Mouse (Mus musculus) layer of hippocampus, adult 11-12 months (tissue): ENCODE measurements around the gene Anapc4.
A peak's percentile ranks its signal among the peaks of the same experiment; 100 is the strongest.

Source experiments
- DNase-seq: peaks from one replicate; pipeline ENCODE4 v3.0.0; 2022; ENCODE audit warnings: low spot score

Anapc4 gene

GRCm38 (mm10) chr5:52868918-52869703 is 35.3 kb downstream of the Anapc4 start:
- no peak for DNase-seq

DNA sequence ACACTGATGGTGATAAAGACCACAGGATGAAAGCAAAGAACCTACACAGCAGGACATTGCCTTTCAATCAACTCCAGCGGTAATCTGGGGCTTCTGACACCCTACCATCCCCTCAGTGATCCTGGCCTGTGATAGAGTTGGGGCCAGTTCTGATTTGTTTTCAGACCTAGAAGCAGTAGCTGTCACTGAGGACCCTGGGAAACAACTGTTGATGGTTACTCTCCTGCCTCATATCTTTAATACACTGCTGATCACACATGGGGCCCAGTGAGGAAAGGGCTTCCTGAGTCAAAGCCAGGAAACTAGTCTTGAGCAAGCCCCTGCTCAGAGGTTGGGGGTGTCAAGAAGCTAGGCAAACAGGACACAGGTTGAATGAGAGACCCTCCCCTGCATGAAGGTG is 37.6 kb downstream of the Anapc4 start:
- DNase-seq, result no peak

- DNase-seq, result no peak
Observed at GRCm38 (mm10) chr5:52871986-52872385, 38.2 kb downstream of the Anapc4 start.

GRCm38 (mm10) chr5:52878847-52879246 is 45.0 kb downstream of the Anapc4 start:
- DNase-seq, result peak; percentile 65

DNA sequence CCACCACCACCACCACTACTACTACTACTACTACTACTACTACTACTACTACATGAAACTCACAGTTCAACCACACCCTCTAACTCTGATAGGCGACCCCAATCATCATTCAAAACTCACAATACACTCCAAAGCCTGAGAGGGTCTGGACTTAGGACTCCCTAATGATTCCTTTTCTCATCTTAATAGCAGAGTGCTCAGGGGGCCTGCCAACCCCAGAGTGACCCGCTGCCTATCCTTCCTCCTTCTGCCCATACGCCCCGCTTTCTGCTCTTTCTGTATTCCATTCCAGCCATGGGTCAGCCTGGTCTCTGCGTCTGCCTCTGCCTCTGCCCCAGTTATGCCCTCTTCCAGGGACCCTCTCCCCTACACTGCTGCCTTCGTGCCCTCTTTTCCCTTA is 46.1 kb downstream of the Anapc4 start:
- DNase-seq, result no peak

- no peak for DNase-seq
Observed at GRCm38 (mm10) chr5:52882446-52882845, 48.6 kb downstream of the Anapc4 start.

DNA sequence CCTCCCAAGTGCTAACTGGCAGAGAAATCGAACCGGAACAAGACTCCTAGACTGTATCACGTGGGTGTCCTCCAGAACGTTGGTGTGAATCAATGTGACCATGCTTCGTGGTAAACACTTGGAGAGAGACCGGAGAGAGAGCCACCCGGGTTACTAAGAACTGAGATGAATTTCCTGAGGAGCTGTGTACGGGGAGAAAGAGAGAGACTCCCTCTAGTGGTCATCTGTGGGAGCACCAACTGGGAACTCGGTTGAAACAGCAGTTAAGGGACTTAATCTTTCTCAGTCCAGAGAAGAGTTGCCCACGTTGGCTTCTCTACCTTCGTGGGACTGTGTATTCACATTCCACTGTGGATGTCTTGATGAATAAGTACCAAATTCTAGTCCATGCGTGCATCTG is 53.3 kb downstream of the Anapc4 start:
- DNase-seq, result peak; percentile 65

DNA sequence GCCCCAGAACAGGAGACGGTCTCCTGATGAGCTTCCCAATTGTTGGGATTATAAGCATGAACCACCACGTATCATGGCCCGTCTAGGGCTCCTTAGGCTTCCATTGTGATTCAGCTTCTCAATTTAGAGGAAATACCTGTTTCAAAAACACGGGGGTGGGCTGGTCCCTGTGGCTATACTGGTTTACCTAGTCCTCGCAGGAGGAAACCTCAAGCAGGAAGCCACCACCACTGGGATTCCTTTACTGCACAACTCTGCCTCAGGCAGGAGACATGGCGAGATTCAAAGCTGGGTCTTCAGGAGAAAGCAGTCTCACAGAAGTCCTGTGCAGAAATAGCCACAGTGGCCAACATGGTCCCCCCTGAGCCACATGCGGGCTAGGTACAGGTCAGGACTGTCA is 56.1 kb downstream of the Anapc4 start:
- DNase-seq, result no peak

GRCm38 (mm10) chr5:52891949-52892835 is 58.4 kb downstream of the Anapc4 start:
- no peak for DNase-seq

GRCm38 (mm10) chr5:52893938-52894337 is 60.1 kb downstream of the Anapc4 start:
- no peak for DNase-seq

DNA sequence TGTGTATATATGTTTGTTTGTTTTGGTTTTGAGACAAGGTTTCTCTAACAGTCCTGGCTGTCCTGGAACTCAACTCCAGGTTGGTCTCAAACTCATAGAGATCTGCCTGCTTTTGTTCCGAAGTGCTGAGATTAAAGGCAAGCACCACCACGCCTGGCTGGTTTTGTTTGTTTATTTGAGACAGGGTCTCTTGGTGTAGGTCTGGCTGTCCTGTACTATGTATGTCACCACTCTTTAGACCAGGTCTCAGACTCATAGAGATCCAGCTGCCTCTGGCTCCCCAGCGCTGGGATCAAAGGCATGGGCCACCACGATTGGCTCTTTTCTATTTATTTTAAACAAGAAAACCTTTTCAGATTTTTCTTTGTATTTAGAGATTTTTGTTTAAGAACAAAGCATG is 70.4 kb downstream of the Anapc4 start:
- DNase-seq, result no peak

DNA sequence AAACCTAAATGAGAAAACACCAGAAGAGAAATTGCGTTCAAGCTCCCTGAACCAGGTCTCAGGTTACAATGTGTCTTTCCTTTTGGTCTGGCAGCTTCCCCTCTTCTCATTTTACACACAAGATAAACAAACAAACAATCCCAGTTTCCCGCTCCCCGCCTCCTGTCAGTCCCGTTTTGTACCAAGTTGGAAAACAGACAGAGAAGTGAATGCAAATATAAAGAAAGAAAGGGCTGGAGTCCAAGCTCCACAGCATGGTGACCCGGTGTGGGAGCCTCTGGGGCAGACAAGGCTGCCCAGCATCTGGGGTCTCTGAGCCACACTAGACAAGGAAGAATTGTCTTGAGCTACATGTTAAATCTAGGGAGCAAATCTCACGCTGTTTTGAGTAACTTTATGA is 70.9 kb downstream of the Anapc4 start:
- DNase-seq, result no peak

DNA sequence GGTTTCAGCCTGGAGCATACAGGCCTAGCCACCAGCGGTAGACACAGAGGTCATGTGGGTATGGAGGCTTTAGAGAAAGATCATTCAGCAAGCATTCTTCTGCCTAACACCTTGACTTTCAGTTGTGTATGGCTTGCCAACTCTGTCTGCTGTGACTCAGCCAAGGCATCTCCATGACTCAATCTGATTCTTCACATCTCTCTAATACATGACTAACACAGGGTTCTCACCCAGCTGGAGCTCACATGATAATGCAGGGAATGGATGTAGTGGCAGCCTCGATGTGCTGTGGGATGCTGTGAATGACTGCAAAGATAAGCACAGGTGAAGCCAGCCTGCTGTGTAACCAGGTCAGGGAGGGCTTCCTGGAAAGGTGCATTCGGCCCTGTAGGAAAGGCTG is 74.4 kb downstream of the Anapc4 start:
- no peak for DNase-seq

GRCm38 (mm10) chr5:52910159-52910591 is 76.4 kb downstream of the Anapc4 start:
- no peak for DNase-seq

DNA sequence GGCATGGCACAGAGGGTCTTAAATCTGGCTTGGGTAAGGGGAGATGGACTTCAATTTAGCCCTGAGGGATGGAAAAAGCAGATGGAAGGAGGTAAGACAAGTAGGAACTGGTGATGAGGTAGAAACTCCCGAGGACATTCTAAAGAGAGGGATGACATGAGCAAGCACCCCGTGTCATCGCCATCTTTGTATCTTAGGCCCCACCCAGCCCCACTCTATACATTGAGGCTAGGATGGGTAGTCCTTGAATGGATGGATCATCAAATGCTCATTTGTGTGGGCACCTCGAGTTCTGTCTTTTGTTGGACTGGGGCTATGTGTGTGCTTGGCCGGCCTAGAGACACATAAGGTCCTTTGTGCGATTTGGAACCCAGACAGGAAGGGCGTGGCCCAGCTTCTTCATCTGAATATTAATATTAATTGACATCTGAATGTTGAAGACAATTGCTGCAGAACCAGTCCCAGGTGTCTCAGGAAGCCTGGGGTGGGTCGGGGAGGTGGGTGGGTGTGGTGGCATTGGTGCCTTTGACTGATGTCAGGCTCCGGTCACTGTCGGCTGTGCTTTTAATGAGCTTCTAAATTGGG is 77.6 kb downstream of the Anapc4 start:
- DNase-seq, result no peak

DNA sequence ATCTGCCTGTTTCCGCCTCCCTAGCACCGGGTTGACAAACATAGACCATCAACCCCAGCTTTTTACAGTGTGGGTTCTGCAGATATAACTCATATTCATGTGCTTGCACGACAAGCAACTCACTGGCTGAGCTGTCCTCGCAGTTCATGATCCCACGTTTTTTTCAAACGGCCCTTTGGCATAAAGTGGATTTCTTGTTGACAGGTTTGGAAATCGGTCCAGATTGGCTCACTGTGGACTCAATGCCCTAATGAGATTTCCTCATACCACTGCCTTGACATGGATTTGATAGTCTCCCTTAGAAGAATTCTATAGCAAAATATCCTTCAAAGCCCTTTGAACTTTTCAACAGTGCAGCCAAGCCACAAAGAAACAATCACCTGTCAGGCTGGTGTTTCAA is 79.9 kb downstream of the Anapc4 start:
- DNase-seq, result no peak

DNA sequence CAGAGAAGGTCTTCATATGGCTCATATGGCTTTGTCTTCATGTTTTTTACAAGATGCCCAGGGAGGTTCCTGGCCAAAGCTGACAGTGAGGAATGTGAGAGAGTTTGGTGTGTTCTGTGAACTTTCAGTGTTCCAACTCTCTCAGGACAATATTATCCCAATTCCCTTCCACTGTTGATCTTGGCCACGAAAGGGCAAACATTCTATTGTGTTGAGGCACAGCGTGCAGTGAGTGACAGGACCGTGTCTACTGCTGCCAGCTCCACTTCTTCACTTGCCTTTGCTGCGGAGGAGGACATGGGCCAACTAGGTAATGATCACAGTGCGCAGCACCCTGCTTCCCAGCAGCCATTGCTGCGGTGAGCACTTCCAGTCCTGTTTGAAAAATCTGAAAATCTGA is 82.4 kb downstream of the Anapc4 start:
- no peak for DNase-seq
